Mouse (Mus musculus): Measurements from ENCODE around the gene Dhx34.

Dhx34 gene

GRCm38 (mm10) chr7:16208781-16209665 is 12.8 kb downstream of the Dhx34 start:
- no peak for DNase-seq

GRCm38 (mm10) chr7:16207496-16207895 is 14.3 kb downstream of the Dhx34 start:
- DNase-seq: no peak

GRCm38 (mm10) chr7:16207076-16207475 is 14.8 kb downstream of the Dhx34 start:
- no peak for DNase-seq

- no peak for DNase-seq
Measured at GRCm38 (mm10) chr7:16204791-16205190, 17.0 kb downstream of the Dhx34 start.

- no peak for DNase-seq
Measured at GRCm38 (mm10) chr7:16203505-16203903, 18.3 kb downstream of the Dhx34 start.

- DNase-seq: no peak
Measured at GRCm38 (mm10) chr7:16202756-16203504, 18.9 kb downstream of the Dhx34 start.

- DNase-seq: no peak
Measured at GRCm38 (mm10) chr7:16201136-16201535, 20.7 kb downstream of the Dhx34 start.

GRCm38 (mm10) chr7:16198540-16198939 is 23.3 kb downstream of the Dhx34 start:
- DNase-seq: no peak

- DNase-seq: no peak
Measured at GRCm38 (mm10) chr7:16197166-16197565, 24.7 kb downstream of the Dhx34 start.

- no peak for DNase-seq
Measured at GRCm38 (mm10) chr7:16196616-16197015, 25.2 kb downstream of the Dhx34 start.

- DNase-seq: no peak
Measured at GRCm38 (mm10) chr7:16193702-16194101, 28.1 kb downstream of the Dhx34 start.

- peak; percentile 74 for DNase-seq
Measured at GRCm38 (mm10) chr7:16192315-16192714, 29.5 kb downstream of the Dhx34 start.

GRCm38 (mm10) chr7:16187494-16187893 is 34.3 kb downstream of the Dhx34 start:
- DNase-seq: no peak

GRCm38 (mm10) chr7:16183663-16184062 is 38.2 kb downstream of the Dhx34 start:
- DNase-seq: no peak

GRCm38 (mm10) chr7:16178114-16178513 is 43.7 kb downstream of the Dhx34 start:
- DNase-seq: no peak

- DNase-seq: no peak
Measured at GRCm38 (mm10) chr7:16175542-16175931, 46.3 kb downstream of the Dhx34 start.

GRCm38 (mm10) chr7:16174597-16175541 is 47.0 kb downstream of the Dhx34 start, which contains the start of gene Meis3:
Gene Meis3, plus strand, starts transcription at chr7:16175090.
- DNase-seq: peak; percentile 65

- no peak for DNase-seq
Measured at GRCm38 (mm10) chr7:16173146-16173545, 48.7 kb downstream of the Dhx34 start.

GRCm38 (mm10) chr7:16172586-16173140 is 49.2 kb downstream of the Dhx34 start:
- DNase-seq: no peak

GRCm38 (mm10) chr7:16172141-16172581 is 49.7 kb downstream of the Dhx34 start:
- no peak for DNase-seq

GRCm38 (mm10) chr7:16162036-16162435 is 59.8 kb downstream of the Dhx34 start:
- DNase-seq: no peak

GRCm38 (mm10) chr7:16161302-16161701 is 60.5 kb downstream of the Dhx34 start:
- DNase-seq: no peak

Data from right cerebral cortex, postnatal 14 days (tissue).